Mouse (Mus musculus) hindbrain, embryonic 14.5 days (tissue): Measurements from ENCODE around the gene Gnai2. TPM values are rescaled to one million over a fixed set of nuclear protein-coding genes. Genes with fewer than 3 reads are reported as not detected.

Experiments used
- ATAC-seq: fragments of 200-750 bp; cut with Nextera tagmentation; 2 replicates; pipeline ENCODE4 v1.8.0; 2017; ENCODE audit warnings: moderate number of reproducible peaks, mild to moderate bottlenecking, moderate TSS enrichment, moderate library complexity; ENCODE audit not compliant: low FRiP score
- DNase-seq: peaks from one replicate; pipeline ENCODE4 v3.0.0-alpha.2; 2015; ENCODE audit warnings: low spot score
- H3K27ac ChIP-seq: fragments of 300-500 bp; sonication (generic); 2 replicates; pipeline ENCODE4 v1.5.1; 2014; ENCODE audit warnings: mild to moderate bottlenecking, moderate library complexity
- H3K27me3 ChIP-seq: fragments of 300-500 bp; sonication (generic); 2 replicates; pipeline ENCODE4 v1.6.1; 2014; ENCODE audit warnings: mild to moderate bottlenecking, low read length, mixed read lengths; ENCODE audit not compliant: control insufficient read depth, insufficient read depth
- H3K36me3 ChIP-seq: fragments of 300-500 bp; sonication (generic); replicated peaks from 2 replicates; pipeline ENCODE4 v1.6.1; 2014; ENCODE audit not compliant: control insufficient read depth, insufficient read depth
- H3K4me1 ChIP-seq: fragments of 300-500 bp; sonication (generic); replicated peaks from 2 replicates; pipeline ENCODE4 v1.6.1; 2014; ENCODE audit warnings: antibody characterized with exemption, low read length, mixed read lengths; ENCODE audit not compliant: control insufficient read depth, insufficient read depth
- H3K4me2 ChIP-seq: fragments of 300-500 bp; sonication (generic); replicated peaks from 2 replicates; pipeline ENCODE4 v1.6.1; 2014; ENCODE audit warnings: mild to moderate bottlenecking, moderate library complexity
- H3K4me3 ChIP-seq: fragments of 300-500 bp; sonication (generic); replicated peaks from 2 replicates; pipeline ENCODE4 v1.5.1; 2014; ENCODE audit warnings: mild to moderate bottlenecking, low read length
- H3K9ac ChIP-seq: fragments of 300-500 bp; sonication (generic); 2 replicates; pipeline ENCODE4 v1.6.1; 2014
- H3K9me3 ChIP-seq: fragments of 300-500 bp; sonication (generic); 2 replicates; pipeline ENCODE4 v1.6.1; 2016; ENCODE audit warnings: low read length; ENCODE audit not compliant: control insufficient read depth
- WGBS: fragments of 180-500 bp; shearing (Covaris S2); extraction: QIAGEN DNeasy Blood & Tissue Kit; methylation state at CpG from one replicate; pipeline ENCODE4 v1.1.7; 2014; 5-methylcytosine and 5-hydroxymethylcytosine counted together
- polyA plus RNA-seq: library from polyadenylated mRNA; unstranded; fragments of >200 nt; fragmentation: Nextera tagmentation; extraction: Ambion mirVana; gene quantifications from 2 replicates; pipeline ENCODE4 v1.2.1, GENCODE M21; 2014

Gnai2 gene
- polyA plus RNA-seq, 1 experiment from 2014 or later, result 282 TPM

- peak overlapping the region; percentile 86 for H3K9ac ChIP-seq
- peak overlapping the region; percentile 75 for H3K4me2 ChIP-seq
- peak overlapping the region; percentile 100 for H3K27ac ChIP-seq
- H3K4me3 ChIP-seq, result peak overlapping the region; percentile 34
- DNase-seq (no peak), ATAC-seq (no peak)
- peaks cover 31% of the 10 kb centered on the region for H3K36me3 ChIP-seq
- no peaks in the 10 kb centered on the region for H3K9me3 ChIP-seq
- H3K4me1 ChIP-seq, result peaks cover 19% of the 10 kb centered on the region
- no peaks in the 10 kb centered on the region for H3K27me3 ChIP-seq
- WGBS, result 75% methylated on average over 6 of the region's 6 CpGs
Measured at GRCm38 (mm10) chr9:107611456-107612190, 23.5 kb downstream of the Gnai2 start.

- ATAC-seq, result no peak
- 77% methylated on average over 4 of the region's 4 CpGs for WGBS
Measured at GRCm38 (mm10) chr9:107609433-107609830, 25.7 kb downstream of the Gnai2 start.

GRCm38 (mm10) chr9:107608741-107609432 lies 26.3 kb downstream of the Gnai2 start, which contains the start of gene Sema3b:
Sema3b (minus strand) TSS chr9:107609229.
- DNase-seq (no peak), ATAC-seq (no peak)
- H3K27me3 ChIP-seq, result no peaks in the 10 kb centered on the region
- peaks cover 29% of the 10 kb centered on the region for H3K4me1 ChIP-seq
- no peak within 1 kb of the TSS for H3K9ac ChIP-seq
- WGBS, result 48% methylated on average over 12 of the region's 12 CpGs
- H3K9me3 ChIP-seq, result no peaks in the 10 kb centered on the region
- no peak within 1 kb of the TSS for H3K4me2 ChIP-seq
- H3K4me3 ChIP-seq, result no peak within 1 kb of the TSS
- peaks cover 4% of the 10 kb centered on the region; the same call in 1 of the 2 replicates for H3K36me3 ChIP-seq
- no peak within 1 kb of the TSS for H3K27ac ChIP-seq

More at GRCm38 (mm10) chr9:107609433-107609830, 25.7 kb downstream of the Gnai2 start:
- Histone ChIP-seq H3K4me2 (no peak overlapping the region), H3K4me1 (peaks cover 28% of the 10 kb centered on the region), H3K9ac (no peak overlapping the region), H3K27me3 (no peaks in the 10 kb centered on the region), H3K9me3 (no peaks in the 10 kb centered on the region), H3K27ac (no peak overlapping the region), H3K36me3 (peaks cover 9% of the 10 kb centered on the region), H3K4me3 (no peak overlapping the region)
- DNase-seq, result no peak

- no peak overlapping the region for H3K27ac ChIP-seq
- no peak for DNase-seq
- WGBS, result 56% methylated on average over 9 of the region's 9 CpGs
- ATAC-seq, result no peak
- H3K36me3 ChIP-seq, result no peaks in the 10 kb centered on the region
- H3K9me3 ChIP-seq, result no peaks in the 10 kb centered on the region
- no peak overlapping the region for H3K4me3 ChIP-seq
- no peak overlapping the region for H3K9ac ChIP-seq
- H3K27me3 ChIP-seq, result no peaks in the 10 kb centered on the region
- H3K4me2 ChIP-seq, result no peak overlapping the region
- peaks cover 29% of the 10 kb centered on the region for H3K4me1 ChIP-seq
Measured at GRCm38 (mm10) chr9:107607653-107608245, 27.4 kb downstream of the Gnai2 start.

- no peak overlapping the region for H3K4me3 ChIP-seq
- H3K4me1 ChIP-seq, result peaks cover 29% of the 10 kb centered on the region
- H3K27ac ChIP-seq, result no peak overlapping the region
- ATAC-seq (no peak), DNase-seq (no peak)
- WGBS, result 56% methylated on average over 2 of the region's 2 CpGs
- H3K27me3 ChIP-seq, result no peaks in the 10 kb centered on the region
- H3K9me3 ChIP-seq, result no peaks in the 10 kb centered on the region
- H3K36me3 ChIP-seq, result no peaks in the 10 kb centered on the region
- H3K4me2 ChIP-seq, result no peak overlapping the region; the same call in 1 of the 2 replicates
- 0 out of 2 replicates have a peak overlapping the region, but pooled peaks have one; percentile 20 for H3K9ac ChIP-seq
Measured at GRCm38 (mm10) chr9:107607036-107607435, 28.1 kb downstream of the Gnai2 start.

GRCm38 (mm10) chr9:107606591-107606990 lies 28.6 kb downstream of the Gnai2 start:
- WGBS, result 26% methylated on average over 9 of the region's 9 CpGs
- Histone ChIP-seq H3K27me3 (no peaks in the 10 kb centered on the region), H3K9ac (0 out of 2 replicates have a peak overlapping the region, but pooled peaks have one; percentile 20), H3K4me1 (peaks cover 25% of the 10 kb centered on the region), H3K9me3 (no peaks in the 10 kb centered on the region), H3K27ac (no peak overlapping the region), H3K36me3 (no peaks in the 10 kb centered on the region), H3K4me3 (no peak overlapping the region), H3K4me2 (no peak overlapping the region; the same call in 1 of the 2 replicates)
- ATAC-seq, result no peak
- DNase-seq, result no peak

GRCm38 (mm10) chr9:107605041-107605661 lies 30.0 kb downstream of the Gnai2 start:
- Histone ChIP-seq H3K9ac (no peak overlapping the region), H3K9me3 (no peaks in the 10 kb centered on the region), H3K4me1 (peaks cover 22% of the 10 kb centered on the region), H3K4me2 (peak overlapping the region; percentile 25; the same call in 1 of the 2 replicates), H3K27me3 (no peaks in the 10 kb centered on the region), H3K36me3 (no peaks in the 10 kb centered on the region), H3K27ac (no peak overlapping the region), H3K4me3 (no peak overlapping the region)
- no peak for ATAC-seq
- no peak for DNase-seq
- WGBS, result 36% methylated on average over 23 of the region's 23 CpGs

GRCm38 (mm10) chr9:107603251-107603650 lies 31.9 kb downstream of the Gnai2 start:
- Histone ChIP-seq H3K27ac (no peak overlapping the region), H3K4me1 (peaks cover 22% of the 10 kb centered on the region)

More at GRCm38 (mm10) chr9:107603251-107603650, 31.9 kb downstream of the Gnai2 start:
- Histone ChIP-seq H3K36me3 (no peaks in the 10 kb centered on the region), H3K9ac (no peak overlapping the region), H3K4me3 (no peak overlapping the region), H3K27me3 (no peaks in the 10 kb centered on the region), H3K4me2 (no peak overlapping the region), H3K9me3 (no peaks in the 10 kb centered on the region)
- ATAC-seq, result no peak
- WGBS, result 87% methylated on average over 6 of the region's 6 CpGs
- DNase-seq, result no peak
